In genomic region chr9:14622848-14623247, GRCm38 (mm10) we compare ENCODE assay signal across 23 mouse cellular contexts. TPM values are rescaled to one million over a fixed set of nuclear protein-coding genes. Genes with fewer than 3 reads are reported as not detected.
DNase-seq lines count a peak whose midpoint lies in the region; ATAC-seq and TF ChIP-seq lines count a peak whose summit lies in the region.
"Had no signal": no experiment of that assay in that cellular context is flagged by ENCODE, and none has a peak within 500 bp of the region (broad histone marks: within the 10 kb centered on the region; RNA-seq: fewer than 3 reads in every experiment).

No protein-coding gene starts in this region.

- H3K4me1 ChIP-seq in forebrain, embryonic 11.5 days (replicated peaks; ENCODE audit: control insufficient read depth, insufficient read depth, low read length) = no peaks in the 10 kb centered on the region
- no peaks in the 10 kb centered on the region for H3K4me1 ChIP-seq in forebrain, embryonic 15.5 days
- peaks cover 9% of the 10 kb centered on the region; the same call in 1 of the 2 replicates for H3K4me1 ChIP-seq in intestine, embryonic 15.5 days (replicated peaks)
- no peaks in the 10 kb centered on the region for H3K4me1 ChIP-seq in intestine, postnatal 0 days (replicated peaks; ENCODE audit: control insufficient read depth, insufficient read depth, low read length)
- H3K4me1 ChIP-seq in lung, embryonic 14.5 days (ENCODE audit: insufficient read depth) = peaks cover 7% of the 10 kb centered on the region
- H3K4me1 ChIP-seq: neural tube, embryonic 12.5 days had no signal

- no peak for TF ChIP-seq CTCF in intestine, postnatal 0 days (IDR thresholded peaks at IDR 0.05; ENCODE audit: low read depth)
- TF ChIP-seq CTCF in lung, embryonic 14.5 days (IDR thresholded peaks at IDR 0.05; ENCODE audit: low read depth) = no peak

- H3K9ac ChIP-seq in forebrain, embryonic 11.5 days (ENCODE audit: low read length) = no peak overlapping the region
- no peak overlapping the region for H3K9ac ChIP-seq in forebrain, embryonic 15.5 days (replicated peaks)
- no peak overlapping the region for H3K9ac ChIP-seq in intestine, embryonic 15.5 days
- no peak overlapping the region for H3K9ac ChIP-seq in intestine, postnatal 0 days (ENCODE audit: low read depth, low read length)
- no peak overlapping the region for H3K9ac ChIP-seq in lung, embryonic 14.5 days
- H3K9ac ChIP-seq: embryonic facial prominence, embryonic 13.5 days; liver, embryonic 14.5 days; neural tube, embryonic 12.5 days had no signal

- no peaks in the 10 kb centered on the region for H3K27me3 ChIP-seq in forebrain, embryonic 11.5 days (ENCODE audit: control insufficient read depth, insufficient read depth, low read length)
- no peaks in the 10 kb centered on the region for H3K27me3 ChIP-seq in forebrain, embryonic 15.5 days
- no peaks in the 10 kb centered on the region for H3K27me3 ChIP-seq in intestine, embryonic 15.5 days (replicated peaks)
- no peaks in the 10 kb centered on the region for H3K27me3 ChIP-seq in intestine, postnatal 0 days (replicated peaks; ENCODE audit: control insufficient read depth, insufficient read depth, low read length)
- H3K27me3 ChIP-seq in lung, embryonic 14.5 days (ENCODE audit: insufficient read depth, low read length) = no peaks in the 10 kb centered on the region
- H3K27me3 ChIP-seq: embryonic facial prominence, embryonic 13.5 days; neural tube, embryonic 12.5 days; Patski had no signal

- DNase-seq in forebrain, embryonic 11.5 days (ENCODE audit: low spot score) = peak; percentile 37
- DNase-seq in lung, embryonic 14.5 days = no peak
- no peak for DNase-seq in lung, adult 18-20 months
- no peak for DNase-seq in B cell, adult 2 months
- DNase-seq: adrenal gland, adult 2 months; cerebellum, adult 11 months; cerebellum, postnatal 10 days; kidney, adult 2 months; lung, postnatal 4 days; midbrain, embryonic 14.5 days; right cerebral cortex, postnatal 25 days; spleen, adult 18-20 months; thymus, postnatal 14 days had no signal

- no peak overlapping the region for H3K4me3 ChIP-seq in forebrain, embryonic 11.5 days (ENCODE audit: low read depth, low read length)
- no peak overlapping the region for H3K4me3 ChIP-seq in forebrain, embryonic 15.5 days
- no peak overlapping the region for H3K4me3 ChIP-seq in intestine, embryonic 15.5 days (replicated peaks)
- H3K4me3 ChIP-seq in intestine, postnatal 0 days (ENCODE audit: low read depth, low read length) = no peak overlapping the region
- no peak overlapping the region for H3K4me3 ChIP-seq in lung, embryonic 14.5 days (ENCODE audit: low read depth, low read length)
- H3K4me3 ChIP-seq: embryonic facial prominence, embryonic 13.5 days; hindbrain, embryonic 10.5 days; neural tube, embryonic 12.5 days had no signal

- no peaks in the 10 kb centered on the region for H3K9me3 ChIP-seq in forebrain, embryonic 11.5 days (ENCODE audit: control insufficient read depth, low read length)
- H3K9me3 ChIP-seq in forebrain, embryonic 15.5 days = no peaks in the 10 kb centered on the region
- no peaks in the 10 kb centered on the region for H3K9me3 ChIP-seq in intestine, embryonic 15.5 days
- H3K9me3 ChIP-seq in intestine, postnatal 0 days (ENCODE audit: control insufficient read depth) = no peaks in the 10 kb centered on the region
- no peaks in the 10 kb centered on the region for H3K9me3 ChIP-seq in lung, embryonic 14.5 days (ENCODE audit: low read depth, low read length)
- H3K9me3 ChIP-seq: embryonic facial prominence, embryonic 13.5 days; hindbrain, embryonic 10.5 days; neural tube, embryonic 12.5 days had no signal

- ATAC-seq in forebrain, embryonic 11.5 days (replicated peaks; ENCODE audit: low FRiP score) = no peak
- ATAC-seq in forebrain, embryonic 15.5 days (replicated peaks) = no peak
- peak; percentile 47; the same call in 1 of the 2 replicates for ATAC-seq in intestine, embryonic 15.5 days
- ATAC-seq in intestine, postnatal 0 days = no peak
- ATAC-seq in lung, embryonic 14.5 days (ENCODE audit: insufficient read depth) = 0 out of 2 replicates have a peak, but pooled peaks have one; percentile 53
- ATAC-seq: forebrain, embryonic 16.5 days; hindbrain, embryonic 16.5 days; Patski had no signal

- H3K36me3 ChIP-seq in forebrain, embryonic 11.5 days (ENCODE audit: control insufficient read depth, insufficient read depth, low read length) = no peaks in the 10 kb centered on the region
- H3K36me3 ChIP-seq in forebrain, embryonic 15.5 days = no peaks in the 10 kb centered on the region
- H3K36me3 ChIP-seq in intestine, embryonic 15.5 days = no peaks in the 10 kb centered on the region
- H3K36me3 ChIP-seq in intestine, postnatal 0 days (ENCODE audit: control insufficient read depth, insufficient read depth) = no peaks in the 10 kb centered on the region
- H3K36me3 ChIP-seq in lung, embryonic 14.5 days (ENCODE audit: insufficient read depth) = no peaks in the 10 kb centered on the region
- H3K36me3 ChIP-seq: embryonic facial prominence, embryonic 13.5 days; hindbrain, embryonic 10.5 days; neural tube, embryonic 12.5 days had no signal

- no peak overlapping the region for H3K4me2 ChIP-seq in forebrain, embryonic 11.5 days (ENCODE audit: low read depth, low read length, severe bottlenecking)
- H3K4me2 ChIP-seq in forebrain, embryonic 15.5 days (replicated peaks) = no peak overlapping the region
- H3K4me2 ChIP-seq in intestine, embryonic 15.5 days (replicated peaks) = no peak overlapping the region
- no peak overlapping the region for H3K4me2 ChIP-seq in intestine, postnatal 0 days (replicated peaks; ENCODE audit: low read depth)
- no peak overlapping the region for H3K4me2 ChIP-seq in lung, embryonic 14.5 days
- H3K4me2 ChIP-seq: embryonic facial prominence, embryonic 13.5 days; neural tube, embryonic 12.5 days had no signal

- no peak overlapping the region for H3K27ac ChIP-seq in forebrain, embryonic 11.5 days (ENCODE audit: low read depth, low read length)
- no peak overlapping the region for H3K27ac ChIP-seq in forebrain, embryonic 15.5 days (replicated peaks)
- H3K27ac ChIP-seq in intestine, embryonic 15.5 days = no peak overlapping the region
- H3K27ac ChIP-seq in intestine, postnatal 0 days (ENCODE audit: low read depth, low read length) = no peak overlapping the region
- H3K27ac ChIP-seq in lung, embryonic 14.5 days (ENCODE audit: low read depth) = no peak overlapping the region
- H3K27ac ChIP-seq: hindbrain, embryonic 10.5 days; liver, embryonic 14.5 days; neural tube, embryonic 12.5 days had no signal

- WGBS in forebrain, embryonic 11.5 days = 81% methylated on average over 3 of the region's 3 CpGs
- WGBS in forebrain, embryonic 15.5 days = 79% methylated on average over 3 of the region's 3 CpGs
- 40% methylated on average over 3 of the region's 3 CpGs for WGBS in intestine, embryonic 15.5 days
- 32% methylated on average over 3 of the region's 3 CpGs for WGBS in intestine, postnatal 0 days
- WGBS in lung, embryonic 14.5 days = 42% methylated on average over 3 of the region's 3 CpGs

RNA-seq across cellular contexts. Expression of gene Amotl1, which starts 22.0 kb away (rescaled TPM):
- 19.1 and 19.4 TPM in 2 replicates for polyA plus RNA-seq in forebrain, embryonic 11.5 days (2014; fragmentation: Nextera tagmentation; extraction: Ambion mirVana)
- 9.4 and 9.6 TPM in 2 replicates for polyA plus RNA-seq in forebrain, embryonic 15.5 days (2015; fragmentation: Nextera tagmentation; extraction: Ambion mirVana)
- polyA plus RNA-seq in intestine, embryonic 15.5 days (2015; fragmentation: Nextera tagmentation; extraction: Ambion mirVana) = 10.1 and 11.7 TPM in 2 replicates
- 3.2 and 3.6 TPM in 2 replicates for polyA plus RNA-seq in intestine, postnatal 0 days (2015; fragmentation: Nextera tagmentation; extraction: Ambion mirVana)
- polyA plus RNA-seq in lung, embryonic 14.5 days (2014; fragmentation: Nextera tagmentation; extraction: Ambion mirVana) = 26.4 and 29.6 TPM in 2 replicates

Comparison
In these comparisons a context has a peak if more than half of its experiments do, and no peak if none do; other contexts are left out.
1. ATAC-seq: peak in intestine, embryonic 15.5 days (single experiment) and lung, embryonic 14.5 days (single experiment); none in forebrain, embryonic 11.5 days (single experiment), forebrain, embryonic 15.5 days (single experiment) and intestine, postnatal 0 days (single experiment).